Mouse (Mus musculus) lung, embryonic 15.5 days (tissue): ENCODE data around the gene Foxk1. TPM values are rescaled to one million over a fixed set of nuclear protein-coding genes. Genes with fewer than 3 reads are reported as not detected.

ENCODE experiments used
- ATAC-seq: fragments of 200-750 bp; cut with Nextera tagmentation; 2 replicates; pipeline ENCODE4 v1.8.0; 2017; ENCODE audit warnings: moderate number of reproducible peaks, borderline replicate concordance; ENCODE audit not compliant: low FRiP score, low TSS enrichment; ENCODE audit errors: extremely low read depth
- H3K27ac ChIP-seq: fragments of 300-500 bp; sonication (generic); 2 replicates; pipeline ENCODE4 v1.5.1; 2015; ENCODE audit warnings: moderate library complexity, mild to moderate bottlenecking, inconsistent platforms
- H3K27me3 ChIP-seq: fragments of 300-500 bp; sonication (generic); 2 replicates; pipeline ENCODE4 v1.6.1; 2015; ENCODE audit warnings: inconsistent platforms
- H3K36me3 ChIP-seq: fragments of 300-500 bp; sonication (generic); 2 replicates; pipeline ENCODE4 v1.6.1; 2015; ENCODE audit warnings: inconsistent platforms
- H3K4me1 ChIP-seq: fragments of 300-500 bp; sonication (generic); 2 replicates; pipeline ENCODE4 v1.6.1; 2015; ENCODE audit warnings: inconsistent platforms
- H3K4me2 ChIP-seq: fragments of 300-500 bp; sonication (generic); 2 replicates; pipeline ENCODE4 v1.6.1; 2015; ENCODE audit warnings: inconsistent platforms, mild to moderate bottlenecking, moderate library complexity
- H3K4me3 ChIP-seq: fragments of 300-500 bp; sonication (generic); 2 replicates; pipeline ENCODE4 v1.5.1; 2015; ENCODE audit warnings: mild to moderate bottlenecking, inconsistent platforms
- H3K9ac ChIP-seq: fragments of 300-500 bp; sonication (generic); 2 replicates; pipeline ENCODE4 v1.6.1; 2015; ENCODE audit warnings: inconsistent platforms
- H3K9me3 ChIP-seq: fragments of 300-500 bp; sonication (generic); 2 replicates; pipeline ENCODE4 v1.6.1; 2016; ENCODE audit warnings: inconsistent platforms
- WGBS: fragments of 180-500 bp; shearing (Covaris S2); methylation state at CpG from one replicate; pipeline ENCODE4 v1.1.7; 2015; 5-methylcytosine and 5-hydroxymethylcytosine counted together
- polyA plus RNA-seq: library from polyadenylated mRNA; unstranded; fragments of >200 nt; fragmentation: Nextera tagmentation; extraction: Ambion mirVana; gene quantifications from 2 replicates; pipeline ENCODE4 v1.2.1, GENCODE M21; 2015

Foxk1 gene
- polyA plus RNA-seq, 1 experiment from 2014 or later, result 5.7 TPM

- H3K36me3 ChIP-seq, result no peaks in the 10 kb centered on the region
- H3K4me1 ChIP-seq, result peaks cover 19% of the 10 kb centered on the region
- H3K27ac ChIP-seq, result peak overlapping the region; percentile 64; the same call in 1 of the 2 replicates
- H3K4me2 ChIP-seq, result 0 out of 2 replicates have a peak overlapping the region, but pooled peaks have one; percentile 38
- WGBS, result 33% methylated on average over 6 of the region's 6 CpGs
- no peak for ATAC-seq
- no peak overlapping the region for H3K9ac ChIP-seq
- no peak overlapping the region for H3K4me3 ChIP-seq
- H3K9me3 ChIP-seq, result no peaks in the 10 kb centered on the region
- H3K27me3 ChIP-seq, result no peaks in the 10 kb centered on the region
These were observed 29.1 kb upstream of the Foxk1 start for GRCm38 (mm10) chr5:142372207-142372606.

- no peak overlapping the region for H3K27ac ChIP-seq
- no peak overlapping the region for H3K9ac ChIP-seq
- no peaks in the 10 kb centered on the region for H3K9me3 ChIP-seq
- no peak for ATAC-seq
- H3K4me3 ChIP-seq, result no peak overlapping the region
- no peaks in the 10 kb centered on the region for H3K27me3 ChIP-seq
- peaks cover 12% of the 10 kb centered on the region; the same call in 1 of the 2 replicates for H3K4me1 ChIP-seq
- no peak overlapping the region for H3K4me2 ChIP-seq
- WGBS, result 69% methylated on average over 9 of the region's 9 CpGs
- H3K36me3 ChIP-seq, result no peaks in the 10 kb centered on the region
These were observed 27.0 kb upstream of the Foxk1 start for GRCm38 (mm10) chr5:142374343-142374742.

GRCm38 (mm10) chr5:142375641-142376040, 25.7 kb upstream of the Foxk1 start:
- Histone ChIP-seq H3K9ac (no peak overlapping the region), H3K4me3 (no peak overlapping the region), H3K4me2 (no peak overlapping the region), H3K27ac (no peak overlapping the region), H3K36me3 (no peaks in the 10 kb centered on the region), H3K9me3 (no peaks in the 10 kb centered on the region), H3K27me3 (no peaks in the 10 kb centered on the region), H3K4me1 (peaks cover 17% of the 10 kb centered on the region)
- no peak for ATAC-seq
- WGBS, result 95% methylated on average over 5 of the region's 5 CpGs

- Histone ChIP-seq H3K4me2 (no peak overlapping the region), H3K9me3 (no peaks in the 10 kb centered on the region), H3K27ac (no peak overlapping the region), H3K27me3 (no peaks in the 10 kb centered on the region), H3K4me1 (peaks cover 17% of the 10 kb centered on the region), H3K36me3 (no peaks in the 10 kb centered on the region), H3K9ac (no peak overlapping the region), H3K4me3 (no peak overlapping the region)
- 79% methylated on average over 6 of the region's 6 CpGs for WGBS
- no peak for ATAC-seq
These were observed 25.2 kb upstream of the Foxk1 start for GRCm38 (mm10) chr5:142376071-142376470.

- ATAC-seq, result no peak
- no peaks in the 10 kb centered on the region for H3K27me3 ChIP-seq
- H3K27ac ChIP-seq, result no peak overlapping the region
- no peak overlapping the region for H3K4me2 ChIP-seq
- no peak overlapping the region for H3K9ac ChIP-seq
- peaks cover 5% of the 10 kb centered on the region for H3K4me1 ChIP-seq
- WGBS, result 59% methylated on average over 2 of the region's 2 CpGs
- no peaks in the 10 kb centered on the region for H3K9me3 ChIP-seq
- H3K36me3 ChIP-seq, result no peaks in the 10 kb centered on the region
- H3K4me3 ChIP-seq, result no peak overlapping the region
These were observed 23.2 kb upstream of the Foxk1 start for GRCm38 (mm10) chr5:142378068-142378467.

GRCm38 (mm10) chr5:142380491-142380890, 20.8 kb upstream of the Foxk1 start:
- H3K27me3 ChIP-seq, result no peaks in the 10 kb centered on the region
- no peaks in the 10 kb centered on the region for H3K36me3 ChIP-seq
- peak; percentile 83; the same call in 1 of the 2 replicates for ATAC-seq
- WGBS, result 27% methylated on average over 6 of the region's 6 CpGs
- H3K27ac ChIP-seq, result no peak overlapping the region
- H3K9ac ChIP-seq, result no peak overlapping the region
- no peak overlapping the region for H3K4me3 ChIP-seq
- no peaks in the 10 kb centered on the region for H3K9me3 ChIP-seq
- no peak overlapping the region for H3K4me2 ChIP-seq
- H3K4me1 ChIP-seq, result peaks cover 11% of the 10 kb centered on the region

GRCm38 (mm10) chr5:142384911-142385660, 16.2 kb upstream of the Foxk1 start:
- WGBS, result 40% methylated on average over 23 of the region's 23 CpGs
- Histone ChIP-seq H3K27ac (no peak overlapping the region), H3K4me2 (no peak overlapping the region), H3K27me3 (no peaks in the 10 kb centered on the region), H3K4me1 (peaks cover 28% of the 10 kb centered on the region), H3K9me3 (no peaks in the 10 kb centered on the region), H3K4me3 (no peak overlapping the region), H3K9ac (no peak overlapping the region), H3K36me3 (no peaks in the 10 kb centered on the region)
- no peak for ATAC-seq

GRCm38 (mm10) chr5:142386329-142386728, 15.0 kb upstream of the Foxk1 start:
- WGBS, result 56% methylated on average over 6 of the region's 6 CpGs
- Histone ChIP-seq H3K4me1 (peaks cover 23% of the 10 kb centered on the region), H3K9me3 (no peaks in the 10 kb centered on the region), H3K4me3 (no peak overlapping the region), H3K27ac (no peak overlapping the region), H3K9ac (no peak overlapping the region), H3K4me2 (no peak overlapping the region), H3K27me3 (no peaks in the 10 kb centered on the region), H3K36me3 (no peaks in the 10 kb centered on the region)
- ATAC-seq, result no peak

GRCm38 (mm10) chr5:142386784-142387680, 14.3 kb upstream of the Foxk1 start:
- peak overlapping the region; percentile 27; the same call in 1 of the 2 replicates for H3K4me2 ChIP-seq
- H3K27me3 ChIP-seq, result no peaks in the 10 kb centered on the region
- H3K4me3 ChIP-seq, result no peak overlapping the region
- H3K4me1 ChIP-seq, result peaks cover 23% of the 10 kb centered on the region
- no peak overlapping the region for H3K9ac ChIP-seq
- H3K27ac ChIP-seq, result no peak overlapping the region
- H3K36me3 ChIP-seq, result no peaks in the 10 kb centered on the region
- H3K9me3 ChIP-seq, result no peaks in the 10 kb centered on the region
- 41% methylated on average over 17 of the region's 17 CpGs for WGBS
- peak; percentile 31; the same call in 1 of the 2 replicates for ATAC-seq

GRCm38 (mm10) chr5:142387716-142388115, 13.6 kb upstream of the Foxk1 start:
- Histone ChIP-seq H3K4me2 (no peak overlapping the region), H3K4me1 (peaks cover 23% of the 10 kb centered on the region), H3K36me3 (no peaks in the 10 kb centered on the region), H3K27me3 (no peaks in the 10 kb centered on the region), H3K27ac (no peak overlapping the region), H3K4me3 (no peak overlapping the region), H3K9ac (no peak overlapping the region), H3K9me3 (no peaks in the 10 kb centered on the region)
- WGBS, result 56% methylated on average over 4 of the region's 4 CpGs
- no peak for ATAC-seq

GRCm38 (mm10) chr5:142391691-142392090, 9.6 kb upstream of the Foxk1 start:
- Histone ChIP-seq H3K9me3 (no peaks in the 10 kb centered on the region), H3K4me3 (no peak overlapping the region), H3K27me3 (no peaks in the 10 kb centered on the region), H3K9ac (no peak overlapping the region), H3K4me1 (peaks cover 7% of the 10 kb centered on the region), H3K4me2 (no peak overlapping the region), H3K36me3 (no peaks in the 10 kb centered on the region), H3K27ac (no peak overlapping the region)
- ATAC-seq, result no peak
- 53% methylated on average over 5 of the region's 5 CpGs for WGBS
